ENCODE assay signal across 19 mouse cellular contexts in the genomic region with DNA sequence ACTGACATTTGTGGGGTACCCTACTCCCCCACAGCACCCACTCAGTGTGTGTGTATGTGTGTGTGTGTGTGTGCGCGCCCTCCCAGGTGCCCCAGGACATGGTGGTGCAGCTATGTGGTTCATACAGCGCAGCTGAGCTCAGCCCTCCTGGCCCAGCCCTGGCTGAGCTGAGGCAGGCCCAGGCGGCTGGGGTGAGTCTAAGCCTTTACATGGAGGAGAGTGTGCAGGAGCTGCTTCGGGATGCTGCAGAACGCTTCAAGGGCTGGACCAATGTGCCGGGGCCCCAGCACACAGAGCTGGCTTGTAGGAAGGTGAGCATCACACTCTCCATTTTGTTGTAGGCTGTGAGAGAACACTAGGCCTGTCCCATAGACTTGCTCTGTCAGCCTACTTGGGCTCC.
DNase-seq lines count a peak whose midpoint lies in the region; ATAC-seq and TF ChIP-seq lines count a peak whose summit lies in the region.
"Had no signal": no experiment of that assay in that cellular context is flagged by ENCODE, and none has a peak within 500 bp of the region (broad histone marks: within the 10 kb centered on the region; RNA-seq: fewer than 3 reads in every experiment).

No protein-coding gene starts in this region.

- no peaks in the 10 kb centered on the region for H3K36me3 ChIP-seq in forebrain, embryonic 11.5 days (ENCODE audit: control insufficient read depth, insufficient read depth, low read length)
- H3K36me3 ChIP-seq in forebrain, postnatal 0 days (ENCODE audit: insufficient read depth), result no peaks in the 10 kb centered on the region
- peaks cover 57% of the 10 kb centered on the region for H3K36me3 ChIP-seq in heart, embryonic 12.5 days

- DNase-seq in forebrain, embryonic 11.5 days (ENCODE audit: low spot score), result peak; percentile 37
- no peak for DNase-seq in forebrain, postnatal 0 days
- DNase-seq in heart, adult 11 months, result peak; percentile 73
- DNase-seq: adrenal gland, adult 2 months; adrenal gland, adult 8-10 months; adrenal gland, postnatal 10 days; adrenal gland, postnatal 14 days; adrenal gland, postnatal 25 days; adrenal gland, postnatal 36 days; B cell, adult 2 months; cerebellum, adult 11 months; cerebellum, adult 11-12 months; cerebellum, adult 18-20 months had no signal

- H3K4me3 ChIP-seq in forebrain, embryonic 11.5 days (ENCODE audit: low read depth, low read length), result no peak overlapping the region
- no peak overlapping the region for H3K4me3 ChIP-seq in forebrain, postnatal 0 days (ENCODE audit: low read depth, low read length)
- no peak overlapping the region for H3K4me3 ChIP-seq in heart, embryonic 12.5 days

- no peaks in the 10 kb centered on the region; the same call in 1 of the 2 replicates for H3K27me3 ChIP-seq in forebrain, embryonic 11.5 days (ENCODE audit: control insufficient read depth, insufficient read depth, low read length)
- H3K27me3 ChIP-seq in forebrain, postnatal 0 days (ENCODE audit: insufficient read depth, low read length), result no peaks in the 10 kb centered on the region
- H3K27me3 ChIP-seq in heart, embryonic 12.5 days (replicated peaks), result 0 out of 2 replicates have a peak, but pooled peaks cover 9% of the 10 kb centered on the region
- H3K27me3 ChIP-seq: CH12.LX had no signal

- no peak overlapping the region for H3K4me2 ChIP-seq in forebrain, embryonic 11.5 days (ENCODE audit: low read depth, low read length, severe bottlenecking)
- no peak overlapping the region for H3K4me2 ChIP-seq in forebrain, postnatal 0 days (ENCODE audit: low read depth)
- H3K4me2 ChIP-seq in heart, embryonic 12.5 days, result no peak overlapping the region

- 94% methylated on average over 7 of the region's 7 CpGs for WGBS in forebrain, embryonic 11.5 days
- WGBS in forebrain, postnatal 0 days, result 95% methylated on average over 7 of the region's 7 CpGs
- 90% methylated on average over 7 of the region's 7 CpGs for WGBS in heart, embryonic 12.5 days

- no peak for ATAC-seq in forebrain, embryonic 11.5 days (replicated peaks; ENCODE audit: low FRiP score)
- no peak for ATAC-seq in forebrain, postnatal 0 days
- ATAC-seq in heart, embryonic 12.5 days (ENCODE audit: insufficient number of reproducible peaks, low FRiP score), result no peak
- ATAC-seq: activated CD4-positive, CD25-positive, alpha-beta regulatory T cell, adult 4 months; CD4-positive, CD25-positive, alpha-beta regulatory T cell, adult 4 months; Patski had no signal

- H3K9ac ChIP-seq in forebrain, embryonic 11.5 days (ENCODE audit: low read length), result no peak overlapping the region
- no peak overlapping the region for H3K9ac ChIP-seq in forebrain, postnatal 0 days
- H3K9ac ChIP-seq in heart, embryonic 12.5 days, result no peak overlapping the region

- no peak overlapping the region for H3K27ac ChIP-seq in forebrain, embryonic 11.5 days (ENCODE audit: low read depth, low read length)
- H3K27ac ChIP-seq in forebrain, postnatal 0 days (ENCODE audit: low read depth, low read length), result no peak overlapping the region
- no peak overlapping the region for H3K27ac ChIP-seq in heart, embryonic 12.5 days (ENCODE audit: poor library complexity, severe bottlenecking)

- no peaks in the 10 kb centered on the region for H3K9me3 ChIP-seq in forebrain, embryonic 11.5 days (ENCODE audit: control insufficient read depth, low read length)
- no peaks in the 10 kb centered on the region for H3K9me3 ChIP-seq in forebrain, postnatal 0 days (ENCODE audit: low read length)
- no peaks in the 10 kb centered on the region for H3K9me3 ChIP-seq in heart, embryonic 12.5 days (replicated peaks)
- H3K9me3 ChIP-seq: G1E had no signal

- TF ChIP-seq CTCF in forebrain, postnatal 0 days (IDR thresholded peaks at IDR 0.05; ENCODE audit: low read depth), result no peak

- H3K4me1 ChIP-seq in forebrain, embryonic 11.5 days (replicated peaks; ENCODE audit: control insufficient read depth, insufficient read depth, low read length), result no peaks in the 10 kb centered on the region
- no peaks in the 10 kb centered on the region for H3K4me1 ChIP-seq in forebrain, postnatal 0 days (ENCODE audit: insufficient read depth)
- H3K4me1 ChIP-seq in heart, embryonic 12.5 days (replicated peaks), result no peaks in the 10 kb centered on the region
